Mouse (Mus musculus): Measurements from ENCODE around the gene 1700015F17Rik.

The 1700015F17Rik gene

DNA sequence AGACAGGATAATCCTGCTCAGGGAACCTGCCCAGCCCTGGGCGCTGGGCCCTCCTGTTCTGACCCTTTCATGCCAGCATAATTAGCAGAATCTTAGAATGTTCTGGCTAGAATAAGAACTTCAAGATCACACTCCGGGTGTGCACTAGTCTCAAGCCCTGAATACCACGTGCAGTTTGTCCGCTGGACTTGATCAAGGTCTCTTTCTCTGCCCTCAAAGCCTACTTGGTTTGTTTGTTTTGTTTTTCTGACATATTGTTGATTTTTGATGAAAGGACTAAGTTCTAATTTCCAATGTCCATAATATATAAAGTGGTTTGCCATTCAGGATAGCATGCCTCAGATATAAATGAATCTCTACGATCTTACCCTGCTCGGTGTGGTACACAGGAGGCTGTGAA is at the start of gene 1700015F17Rik:
Gene 1700015F17Rik, minus strand, starts transcription at position 101 of the 400 bp plus-strand sequence.
- DNase-seq = no peak

DNA sequence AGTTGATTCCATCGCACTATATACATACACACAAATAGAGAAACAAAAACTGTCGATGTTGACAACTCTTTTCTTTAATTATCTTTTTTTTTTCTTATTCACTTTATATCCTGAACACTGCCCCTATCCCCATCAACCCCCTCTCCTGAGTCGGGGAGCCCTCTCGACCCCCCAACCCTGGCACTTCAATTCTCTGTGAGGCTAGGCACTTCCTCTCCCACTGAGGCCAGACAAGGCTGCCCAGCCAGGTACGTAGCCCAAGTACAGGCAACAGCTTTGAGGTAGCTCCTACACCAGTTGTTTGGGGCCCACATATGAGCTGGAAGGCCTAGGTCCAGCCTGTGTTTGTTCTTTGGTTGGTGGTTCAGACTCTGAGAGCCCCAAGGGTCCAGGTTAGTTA is 36.5 kb upstream of the 1700015F17Rik start:
- no peak for DNase-seq

DNA sequence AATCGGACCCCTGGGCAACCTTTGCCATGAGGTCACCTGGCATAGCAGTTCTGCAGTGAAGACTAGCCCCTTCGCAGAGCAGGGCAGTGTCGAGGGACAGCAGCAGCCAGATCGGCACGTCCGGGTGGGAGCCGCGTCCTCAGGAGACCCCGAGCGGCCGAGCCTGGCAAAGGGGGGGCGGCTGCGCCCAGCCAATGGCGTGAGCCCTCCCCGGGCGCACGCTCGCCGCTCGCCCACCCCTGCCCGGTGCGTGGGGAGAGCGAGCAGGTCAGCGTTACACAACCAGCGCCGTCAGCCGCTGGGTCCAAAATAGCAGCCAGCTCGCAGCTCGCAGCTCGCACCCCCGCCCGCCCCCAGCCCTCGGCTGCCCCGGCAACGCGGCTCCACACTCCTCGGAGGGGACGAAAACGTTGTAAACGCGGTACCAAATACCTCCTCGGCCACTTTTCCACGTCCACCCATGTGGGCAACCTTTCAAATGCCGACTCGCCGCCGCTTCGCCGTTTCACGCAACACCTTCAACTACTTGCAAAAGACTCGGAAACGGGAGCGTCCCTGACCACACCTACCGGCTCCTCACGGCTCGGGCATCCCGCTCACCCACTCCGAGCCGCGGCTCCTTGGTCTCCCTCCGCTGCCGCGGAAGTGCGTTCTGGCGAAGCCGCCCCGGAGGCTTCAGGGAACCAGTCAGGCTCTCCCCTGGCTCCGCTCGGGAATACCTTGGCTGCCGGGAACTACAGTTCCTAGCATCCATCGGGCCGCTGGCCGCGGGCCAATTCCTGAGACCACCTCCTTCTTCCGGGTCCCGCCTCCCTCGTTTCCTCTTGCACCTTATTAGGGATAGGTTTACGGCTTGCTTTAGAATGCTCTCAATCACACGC is 35.5 kb upstream of the 1700015F17Rik start, which contains the start of gene Cldn12:
Gene Cldn12, minus strand, starts transcription at position 763 of the 881 bp plus-strand sequence.
- DNase-seq = peak; percentile 99

- no peak for DNase-seq
These were observed 32.5 kb upstream of the 1700015F17Rik start for GRCm38 (mm10) chr5:5511401-5511800.

DNA sequence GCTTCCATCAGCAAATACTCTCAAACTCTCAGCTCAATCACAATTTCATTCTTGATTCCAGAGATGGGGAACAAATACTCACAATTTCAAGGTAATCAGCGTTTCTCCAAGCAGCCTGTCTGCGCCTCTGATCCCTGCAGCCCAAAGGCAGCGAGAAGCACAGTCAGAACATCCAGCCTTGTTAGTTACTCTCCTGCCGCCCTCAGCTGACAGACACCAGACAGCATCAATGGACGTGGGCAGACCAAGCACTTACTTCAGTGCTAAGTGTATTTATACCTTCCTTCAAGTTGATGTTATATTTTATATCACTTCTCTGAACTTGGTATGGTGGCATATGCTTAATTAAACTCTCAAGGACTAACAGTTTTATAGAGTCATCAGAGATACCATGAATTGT is 32.0 kb upstream of the 1700015F17Rik start:
- no peak for DNase-seq

DNA sequence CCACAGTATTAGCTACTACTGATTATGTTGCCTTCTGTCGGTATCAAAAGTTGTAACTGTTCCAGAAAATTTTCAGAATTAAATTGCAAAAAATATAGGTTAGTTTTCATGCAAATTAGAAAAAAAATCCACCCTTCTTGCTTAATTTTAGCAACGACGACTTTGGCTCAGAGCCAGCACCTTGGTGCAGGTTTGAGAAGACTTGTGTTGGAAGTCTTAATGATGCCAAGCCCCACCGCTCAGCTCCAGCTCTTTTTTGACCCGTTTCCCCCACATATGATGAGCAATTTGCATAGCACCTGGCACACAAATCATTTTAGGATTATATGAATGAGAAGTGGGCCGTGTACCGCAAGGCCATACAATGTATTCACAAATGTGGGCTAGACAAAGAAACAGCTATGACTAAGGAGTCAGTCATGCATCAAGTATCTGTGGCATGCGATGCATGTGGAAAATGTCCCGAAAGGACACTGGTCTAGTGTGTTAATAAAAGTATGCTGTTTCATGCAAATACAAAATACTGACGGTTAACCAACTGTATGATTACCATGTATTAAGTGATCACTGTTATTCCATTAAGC is 31.5 kb upstream of the 1700015F17Rik start:
- peak; percentile 35 to 38 for DNase-seq

DNA sequence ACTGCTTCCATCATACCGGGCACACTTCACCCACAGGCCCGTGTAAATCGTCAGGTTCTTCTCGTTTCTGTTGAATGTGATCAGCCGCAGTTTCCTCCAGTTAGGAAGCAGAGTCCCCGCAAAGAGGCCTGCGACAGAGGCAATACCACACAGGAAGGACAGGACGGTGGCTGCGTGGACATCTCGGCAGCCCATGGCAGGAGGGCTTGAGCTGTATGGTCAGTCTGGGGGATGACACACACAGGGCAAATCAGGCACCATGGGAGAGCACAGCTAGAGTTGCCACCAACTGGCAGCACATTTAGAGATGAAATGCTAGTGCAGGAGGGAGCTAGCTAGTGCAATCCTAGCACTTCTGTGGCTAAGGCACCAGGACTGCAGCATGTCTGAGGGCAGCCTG is 29.3 kb upstream of the 1700015F17Rik start:
- no peak for DNase-seq

GRCm38 (mm10) chr5:5507701-5508225 is 28.8 kb upstream of the 1700015F17Rik start:
- DNase-seq = peak; percentile 92 to 93

- DNase-seq = no peak
These were observed 25.5 kb upstream of the 1700015F17Rik start for GRCm38 (mm10) chr5:5504456-5504855.

- DNase-seq = no peak
These were observed 24.4 kb upstream of the 1700015F17Rik start for GRCm38 (mm10) chr5:5503381-5503780.

DNA sequence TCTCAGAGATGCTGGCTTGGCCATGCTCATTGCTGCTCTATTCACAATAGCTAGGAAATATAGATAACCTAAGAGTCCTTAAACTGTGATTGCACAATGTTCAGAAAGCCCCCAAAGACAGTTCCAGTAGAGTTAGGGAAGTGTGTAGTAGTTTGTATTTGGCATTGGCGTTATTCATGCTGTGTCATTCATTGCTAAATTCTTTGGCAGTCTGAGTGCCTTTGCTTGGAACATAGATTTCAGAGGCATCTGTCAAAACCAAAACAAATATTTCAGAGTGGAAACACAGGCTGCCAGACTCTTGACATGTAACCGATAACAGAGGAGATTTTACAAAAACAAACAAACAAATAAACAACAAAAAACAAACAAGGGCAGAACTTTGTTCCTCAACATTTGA is 22.6 kb upstream of the 1700015F17Rik start:
- no peak for DNase-seq

DNA sequence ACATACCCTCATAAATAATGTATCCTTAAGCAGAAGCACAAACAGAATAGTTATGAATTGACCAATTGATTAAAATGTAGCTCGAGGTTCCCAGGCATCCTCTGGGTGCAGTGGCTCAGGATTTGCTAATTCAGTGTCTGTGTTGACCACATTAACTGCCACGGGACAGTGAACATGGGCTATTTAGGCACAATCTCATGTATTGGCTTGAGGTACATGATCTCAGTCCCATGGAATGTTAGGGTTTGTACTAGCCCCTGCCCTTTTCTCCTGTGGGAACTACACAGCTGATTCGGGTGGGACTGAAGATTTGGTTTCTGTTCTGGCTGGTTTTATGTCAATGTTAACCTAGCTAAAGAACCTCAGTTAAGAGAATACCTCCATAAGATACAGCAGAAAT is 17.4 kb upstream of the 1700015F17Rik start:
- no peak for DNase-seq

DNA sequence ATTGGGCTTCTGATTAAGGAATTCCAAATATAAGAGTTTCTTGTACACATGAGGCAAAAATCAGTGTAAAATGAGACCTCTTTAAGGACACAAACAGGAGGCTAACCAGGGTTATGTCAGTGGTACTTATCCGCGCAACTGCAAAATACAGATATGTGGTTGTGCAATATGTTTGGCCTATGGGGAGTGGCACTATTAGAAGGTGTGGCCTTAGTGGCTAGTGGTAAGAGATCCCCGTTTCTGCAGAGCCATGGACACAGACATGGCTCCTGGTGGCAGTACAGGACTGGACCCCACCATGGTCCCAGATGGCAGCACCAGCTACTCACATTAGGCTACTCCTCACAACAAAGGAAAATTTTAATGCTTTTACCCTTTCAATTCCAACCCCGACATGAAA is 16.1 kb upstream of the 1700015F17Rik start:
- no peak for DNase-seq

- peak in 1 of 2 experiments; percentile 40 for DNase-seq
These were observed 15.5 kb upstream of the 1700015F17Rik start for GRCm38 (mm10) chr5:5494269-5495005.

DNA sequence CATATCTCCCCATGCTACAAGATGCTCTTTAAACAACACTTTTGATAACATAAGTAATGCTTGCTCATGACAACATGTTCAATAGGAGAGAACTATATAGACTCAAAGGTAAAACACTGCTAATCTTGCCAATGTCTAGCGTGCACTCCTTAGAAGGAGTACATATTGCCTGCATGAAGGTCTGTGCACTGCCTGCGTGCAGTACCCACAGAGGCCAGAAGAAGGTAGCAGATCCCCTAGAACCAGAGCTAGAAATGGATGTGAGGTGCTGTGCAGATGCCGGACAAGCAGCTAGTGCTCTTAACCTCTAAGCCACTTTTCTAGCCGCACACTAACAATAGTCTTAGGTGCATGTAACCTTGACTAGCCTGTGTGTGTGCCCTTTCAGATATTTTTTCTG is 13.2 kb upstream of the 1700015F17Rik start:
- no peak for DNase-seq

DNA sequence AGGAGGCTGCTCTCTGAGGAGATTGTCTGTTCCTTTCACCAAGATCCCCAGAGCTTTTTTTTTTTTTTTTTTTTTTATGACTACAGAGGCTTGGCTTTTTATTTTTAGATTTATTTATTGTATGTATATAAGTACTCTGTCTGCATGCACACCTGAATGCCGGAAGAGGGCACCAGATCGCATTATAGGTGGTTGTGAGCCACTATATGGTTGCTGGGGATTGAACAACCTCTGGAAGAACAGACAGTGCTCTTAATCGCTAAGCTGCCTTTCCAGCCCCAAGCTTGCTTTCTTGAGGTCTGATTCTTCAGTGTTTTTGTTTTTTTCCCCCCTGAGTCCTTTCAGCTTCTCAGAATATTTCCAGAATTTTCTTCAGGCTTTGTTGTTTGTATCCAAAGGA is 7.1 kb upstream of the 1700015F17Rik start:
- no peak for DNase-seq

DNA sequence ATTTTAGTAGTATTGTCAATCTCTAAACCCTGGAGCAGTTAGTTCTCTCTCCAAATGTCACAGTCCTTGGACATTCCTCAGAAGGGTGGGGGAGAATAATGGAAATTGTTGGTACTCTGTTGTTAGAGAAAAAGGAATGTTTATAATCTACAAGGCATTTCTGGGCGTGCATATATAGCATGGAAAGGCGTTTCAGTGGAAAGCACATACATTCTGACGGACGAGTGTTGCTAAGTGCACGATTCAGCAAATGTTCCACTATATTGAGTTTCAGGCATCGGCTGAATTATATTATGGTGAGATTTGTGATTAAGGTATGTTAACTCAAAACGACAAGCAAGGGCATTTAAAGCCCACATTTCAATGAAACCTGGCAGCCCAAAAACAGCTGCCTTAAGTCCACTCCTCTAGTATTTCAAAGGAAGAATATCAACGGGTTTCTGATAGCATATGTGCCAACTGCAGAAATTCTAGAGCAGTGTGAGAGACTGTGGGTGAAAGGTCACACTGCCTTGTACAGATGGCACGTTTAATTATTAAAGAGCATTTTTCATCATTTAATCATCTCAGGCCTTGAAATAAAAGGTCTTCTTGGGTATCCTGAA is 4.4 kb upstream of the 1700015F17Rik start:
- no peak for DNase-seq

DNA sequence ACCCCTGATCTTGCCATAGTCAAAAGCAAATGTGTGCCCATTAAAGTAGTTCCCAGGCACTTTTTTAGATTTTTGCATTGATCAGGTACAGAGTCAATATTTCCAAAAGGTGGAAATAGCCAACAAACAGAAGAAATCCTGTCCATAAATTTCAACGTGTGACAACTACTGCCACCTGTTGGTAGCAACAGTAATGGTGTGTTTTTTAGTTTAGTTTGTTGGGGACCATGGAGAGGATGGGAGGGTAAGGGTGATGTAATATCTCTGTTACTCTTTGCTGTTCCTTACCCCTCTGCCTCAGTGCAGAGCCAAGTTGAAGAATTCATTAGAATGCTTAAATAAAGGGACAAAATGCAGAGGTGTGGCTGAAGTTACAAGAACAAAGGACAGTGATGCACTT is 2.7 kb upstream of the 1700015F17Rik start:
- no peak for DNase-seq

GRCm38 (mm10) chr5:5476133-5476532 is 2.8 kb downstream of the 1700015F17Rik start:
- DNase-seq = no peak

DNA sequence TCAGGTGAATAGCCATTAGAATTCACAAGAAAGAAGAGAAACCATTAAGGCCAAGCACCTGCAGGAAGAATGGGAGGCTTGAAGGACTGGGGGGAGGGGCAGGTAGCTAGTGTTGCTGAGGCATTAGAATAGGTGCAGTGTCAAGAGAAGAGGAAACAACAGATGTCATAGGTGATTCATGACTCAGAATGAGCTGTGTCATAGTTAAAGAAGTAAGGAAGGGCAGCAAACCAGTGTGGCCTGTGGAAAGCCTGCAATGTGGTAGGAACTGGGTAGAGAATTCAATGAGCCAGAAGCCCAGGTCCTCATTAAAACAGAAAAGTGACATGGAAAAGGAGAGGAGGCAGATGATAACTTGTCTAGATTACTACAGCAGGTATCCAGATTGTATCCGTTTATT is 13.7 kb downstream of the 1700015F17Rik start:
- DNase-seq = no peak

DNA sequence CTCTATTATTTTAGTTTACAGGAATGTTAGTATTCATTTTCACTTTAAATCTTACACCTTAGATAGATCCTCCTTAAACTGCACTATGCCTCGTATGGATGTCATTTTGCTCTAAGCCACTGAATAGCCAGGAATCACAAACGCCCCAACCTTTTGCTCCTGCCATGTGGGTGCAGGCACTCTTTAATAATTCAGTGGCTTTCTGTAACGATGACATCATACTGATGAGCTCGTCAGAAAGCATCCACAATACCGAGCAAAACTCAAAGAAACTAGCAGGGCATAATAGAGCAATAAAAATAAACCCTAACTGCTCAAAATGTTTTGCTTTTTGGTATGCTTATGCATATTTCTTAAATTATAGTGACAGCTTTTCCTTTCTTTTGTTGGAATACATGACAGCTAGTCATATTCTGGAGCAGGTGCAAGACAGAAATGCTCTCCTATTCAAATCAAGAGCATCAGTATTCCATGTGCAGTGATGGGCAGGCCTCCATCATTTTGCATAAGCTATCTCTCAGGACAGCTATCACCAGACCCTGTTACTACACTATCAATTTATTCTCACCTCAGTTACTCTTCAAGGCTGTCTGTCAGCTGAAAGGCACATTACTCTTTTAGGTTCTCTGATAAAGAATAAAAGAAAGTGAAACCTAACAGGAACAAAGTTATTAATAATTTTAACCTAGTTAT is 47.1 kb downstream of the 1700015F17Rik start:
- DNase-seq = no peak

GRCm38 (mm10) chr5:5423723-5424171 is 55.2 kb downstream of the 1700015F17Rik start:
- DNase-seq = no peak
